Mouse (Mus musculus) CH12F3 (cell line): ENCODE results near the gene Tfec.

Experiments
- in situ Hi-C: fragments of 300-500 bp; cut with MboI; formaldehyde crosslinking; loops from 2 replicates; pipeline ENCODE4 v1.14.3; 2020; ENCODE audit warnings: low sequenced_read_pairs

The Tfec gene

GRCm38 (mm10) chr6:16796914-16797313 is 101.3 kb downstream of the Tfec start:
- in situ Hi-C loops, result no loop called here

- in situ Hi-C loops, result no loop called here
Observed at GRCm38 (mm10) chr6:16794036-16794435, 104.2 kb downstream of the Tfec start.

- in situ Hi-C loops, result no loop called here
Observed at GRCm38 (mm10) chr6:16785166-16785565, 113.1 kb downstream of the Tfec start.
